Mouse (Mus musculus) heart, postnatal 0 days (tissue): ENCODE results near the gene Hdgfl2. TPM values are rescaled to one million over a fixed set of nuclear protein-coding genes. Genes with fewer than 3 reads are reported as not detected.

Experiments
- ATAC-seq: fragments of 200-750 bp; cut with Nextera tagmentation; 2 replicates; pipeline ENCODE4 v1.8.0; 2017; ENCODE audit warnings: low read depth, moderate number of reproducible peaks, moderate library complexity; ENCODE audit not compliant: insufficient read depth
- DNase-seq: peaks from one replicate; pipeline ENCODE4 v3.0.0-alpha.2; 2016; ENCODE audit warnings: low spot score
- H3K27ac ChIP-seq: fragments of 300-500 bp; sonication (generic); 2 replicates; pipeline ENCODE4 v1.5.1; 2014; ENCODE audit warnings: low read depth, mild to moderate bottlenecking
- H3K27me3 ChIP-seq: fragments of 300-500 bp; sonication (generic); 2 replicates; pipeline ENCODE4 v1.6.1; 2014; ENCODE audit warnings: low read length, mixed read lengths; ENCODE audit not compliant: control insufficient read depth, insufficient read depth
- H3K36me3 ChIP-seq: fragments of 300-500 bp; sonication (generic); replicated peaks from 2 replicates; pipeline ENCODE4 v1.6.1; 2014; ENCODE audit warnings: low read length, mixed read lengths; ENCODE audit not compliant: control insufficient read depth, insufficient read depth
- H3K4me1 ChIP-seq: fragments of 300-500 bp; sonication (generic); 2 replicates; pipeline ENCODE4 v1.6.1; 2014; ENCODE audit warnings: antibody characterized with exemption; ENCODE audit not compliant: control insufficient read depth, insufficient read depth
- H3K4me2 ChIP-seq: fragments of 300-500 bp; sonication (generic); 2 replicates; pipeline ENCODE4 v1.6.1; 2014; ENCODE audit warnings: low read depth, mild to moderate bottlenecking, low read length, moderate library complexity
- H3K4me3 ChIP-seq: fragments of 300-500 bp; sonication (generic); 2 replicates; pipeline ENCODE4 v1.5.1; 2014; ENCODE audit warnings: low read depth, low read length
- H3K9ac ChIP-seq: fragments of 300-500 bp; sonication (generic); replicated peaks from 2 replicates; pipeline ENCODE4 v1.6.1; 2014; ENCODE audit warnings: low read depth, low read length, mixed read lengths
- H3K9me3 ChIP-seq: fragments of 300-500 bp; sonication (generic); replicated peaks from 2 replicates; pipeline ENCODE4 v1.6.1; 2016; ENCODE audit warnings: low read length; ENCODE audit not compliant: control insufficient read depth
- CTCF ChIP-seq: IDR thresholded peaks from 2 replicates; pipeline ENCODE4 v1.5.1; 2016; ENCODE audit warnings: antibody characterized with exemption, control low read depth, low read depth
- EP300 ChIP-seq: IDR thresholded peaks from 2 replicates; pipeline ENCODE4 v1.6.1; 2016; ENCODE audit warnings: antibody characterized with exemption, low read depth
- WGBS: fragments of 180-500 bp; shearing (Covaris S2); extraction: QIAGEN DNeasy Blood & Tissue Kit; methylation state at CpG from one replicate; pipeline ENCODE4 v1.1.7; 2014; 5-methylcytosine and 5-hydroxymethylcytosine counted together
- polyA plus RNA-seq: library from polyadenylated mRNA; unstranded; fragments of >200 nt; fragmentation: Nextera tagmentation; extraction: Ambion mirVana; gene quantifications from 2 replicates; pipeline ENCODE4 v1.2.1, GENCODE M21; 2015
- total RNA-seq: library from RNA; depleted of rRNA; stranded (reverse); fragments of >200 nt; gene quantifications from 2 replicates; pipeline ENCODE4 v1.2.3, GENCODE M21; 2014; ENCODE audit warnings: low replicate concordance; rRNA removed

Gene Hdgfl2
- total RNA-seq, result 23.9 and 35.9 TPM in 2 replicates
- 52.1 TPM in 2 replicates for polyA plus RNA-seq

DNA sequence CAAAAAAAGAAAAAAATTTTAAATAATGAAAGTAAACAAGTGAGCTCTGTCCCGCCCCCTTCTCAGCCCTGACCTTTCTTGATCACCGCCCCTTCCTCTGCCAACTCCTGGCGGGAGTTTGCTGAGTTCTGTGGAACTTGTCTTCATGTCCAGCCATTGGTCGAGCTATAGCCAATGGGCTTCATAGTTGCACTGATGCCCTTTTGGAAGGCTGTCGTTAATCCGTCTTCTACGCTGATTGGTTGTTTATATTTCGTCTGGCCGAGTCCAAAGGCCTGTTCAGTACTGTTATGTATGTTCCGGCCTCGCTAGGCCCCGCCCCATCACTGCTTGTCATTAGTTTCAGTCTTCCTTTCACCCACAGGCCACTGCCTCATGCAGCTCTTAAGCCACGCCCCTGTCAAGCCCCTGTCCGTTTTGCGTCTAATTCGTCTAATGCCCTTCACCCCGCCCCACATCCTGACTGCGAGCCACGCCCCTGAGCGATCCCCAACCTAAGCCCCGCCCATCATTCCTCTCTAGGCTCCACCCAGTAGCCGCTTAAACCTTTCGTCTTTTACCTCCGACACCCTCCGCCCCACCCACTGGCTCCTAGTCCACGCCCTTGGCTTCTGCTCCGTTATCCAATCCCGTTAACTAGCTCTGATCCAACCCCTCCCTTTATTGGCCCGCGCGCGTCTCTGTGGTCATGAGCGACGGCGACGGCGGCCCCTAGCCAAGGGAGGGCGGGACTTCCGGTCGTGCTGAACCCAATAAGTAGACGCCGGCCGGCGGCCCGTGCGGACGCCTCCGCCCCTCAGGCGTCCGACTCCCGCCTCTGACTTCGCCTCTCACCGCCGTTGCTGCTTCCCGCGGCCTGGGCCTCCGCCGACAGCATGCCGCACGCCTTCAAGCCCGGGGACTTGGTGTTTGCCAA lies at the start of gene Hdgfl2:
TSS of gene Hdgfl2 (plus strand) at position 755 of the 916 bp plus-strand sequence.
- WGBS, result under 1% methylated on average over 61 of the region's 61 CpGs
- TF ChIP-seq CTCF (no peak), EP300 (0 out of 2 replicates have a peak, but pooled peaks have one; percentile 64)
- peak; percentile 100 for DNase-seq

DNA sequence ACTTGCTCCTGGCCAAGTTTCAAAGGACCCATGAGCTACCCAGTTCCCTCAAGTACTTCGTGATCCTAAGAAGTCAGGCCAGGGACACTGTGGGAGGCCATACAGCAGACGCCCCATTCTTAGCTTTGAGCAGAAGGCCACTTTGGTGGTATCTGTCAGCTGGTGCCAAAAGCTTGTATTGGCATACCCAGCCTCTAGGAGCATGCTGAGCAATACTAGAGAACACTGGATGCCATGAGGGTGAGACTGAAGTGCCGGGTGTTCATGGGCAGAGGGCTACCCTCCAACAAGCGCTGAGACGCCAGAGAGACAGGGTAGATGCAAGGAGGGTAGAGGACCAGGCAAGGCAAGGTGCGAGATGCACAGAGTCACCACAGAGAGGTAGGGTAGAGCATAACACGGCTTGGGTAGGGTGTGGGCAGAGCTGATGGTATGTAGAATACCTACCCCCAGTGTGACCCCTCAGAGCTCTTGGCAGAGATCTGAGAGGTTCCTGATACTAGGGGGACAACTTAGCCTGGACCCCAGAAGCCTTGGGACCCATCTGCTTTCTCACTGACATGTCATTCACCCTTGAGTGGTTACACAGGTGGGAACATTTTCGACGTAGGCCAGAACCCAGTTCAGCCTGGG lies 49.1 kb upstream of the Hdgfl2 start:
- DNase-seq (no peak), ATAC-seq (no peak)
- H3K27ac ChIP-seq, result peak overlapping the region; percentile 1; the same call in 1 of the 2 replicates
- no peak overlapping the region for H3K4me3 ChIP-seq
- WGBS, result 81% methylated on average over 9 of the region's 9 CpGs
- H3K9ac ChIP-seq, result no peak overlapping the region
- H3K4me1 ChIP-seq, result peaks cover 47% of the 10 kb centered on the region
- H3K36me3 ChIP-seq, result peaks cover 39% of the 10 kb centered on the region
- H3K4me2 ChIP-seq, result no peak overlapping the region
- H3K9me3 ChIP-seq, result no peaks in the 10 kb centered on the region
- TF ChIP-seq EP300 (no peak), CTCF (no peak)
- no peaks in the 10 kb centered on the region for H3K27me3 ChIP-seq

More for the DNA sequence above, at the start of gene Hdgfl2:
- Histone ChIP-seq H3K27me3 (no peaks in the 10 kb centered on the region), H3K4me2 (peak within 1 kb of the TSS; percentile 96), H3K36me3 (peaks cover 17% of the 10 kb centered on the region; the same call in 1 of the 2 replicates), H3K9ac (peak within 1 kb of the TSS; percentile 91), H3K4me1 (peaks cover 18% of the 10 kb centered on the region), H3K9me3 (no peaks in the 10 kb centered on the region), H3K4me3 (peak within 1 kb of the TSS; percentile 88), H3K27ac (peak within 1 kb of the TSS; percentile 79)
- peak; percentile 90 for ATAC-seq

DNA sequence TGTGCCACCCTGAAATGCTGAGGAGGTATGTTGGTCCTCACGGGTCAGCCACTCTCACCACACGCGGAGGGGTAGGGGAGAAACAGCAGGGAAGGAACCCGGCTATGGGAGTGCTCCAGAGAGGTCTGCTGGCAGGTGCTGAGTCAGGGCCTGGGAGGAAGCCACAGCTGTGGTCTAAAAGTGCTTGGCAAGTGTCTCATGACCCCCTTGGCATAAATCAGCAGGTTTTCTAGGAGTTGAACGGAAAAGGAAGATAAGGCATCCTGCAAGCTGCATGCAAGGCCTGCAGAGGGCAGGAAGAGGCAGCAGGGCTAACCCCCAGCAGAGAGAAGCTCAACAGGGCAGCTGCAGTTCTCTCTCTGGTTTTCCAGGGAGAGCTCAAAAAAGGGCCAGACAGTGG lies 48.5 kb upstream of the Hdgfl2 start:
- no peaks in the 10 kb centered on the region for H3K9me3 ChIP-seq
- 24% methylated on average over 5 of the region's 5 CpGs for WGBS
- H3K4me1 ChIP-seq, result peaks cover 45% of the 10 kb centered on the region

DNA sequence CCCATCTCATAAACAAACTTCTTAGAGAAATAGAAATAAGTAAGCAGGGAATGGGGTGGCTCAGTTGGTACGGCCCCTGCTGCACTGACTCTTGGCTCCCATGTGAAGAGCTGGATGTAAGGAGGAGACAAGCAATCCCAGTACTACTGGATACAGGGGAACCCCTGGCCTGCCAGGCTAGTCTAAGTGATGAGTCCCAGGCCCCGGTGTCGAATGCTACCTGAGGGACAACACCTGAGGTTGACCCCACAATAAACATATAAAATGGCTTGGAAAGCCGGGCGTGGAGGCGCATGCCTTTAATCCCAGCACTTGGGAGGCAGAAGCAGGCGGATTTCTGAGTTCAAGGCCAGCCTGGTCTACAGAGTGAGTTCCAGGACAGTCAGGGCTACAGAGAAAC lies 48.0 kb upstream of the Hdgfl2 start:
- whole genome bisulfite sequencing, result 89% methylated on average over 7 of the region's 7 CpGs
- no peak overlapping the region for H3K9ac ChIP-seq
- no peak overlapping the region for H3K4me3 ChIP-seq
- no peak overlapping the region for H3K4me2 ChIP-seq
- TF ChIP-seq CTCF (no peak), EP300 (no peak)
- H3K27ac ChIP-seq, result 0 out of 2 replicates have a peak overlapping the region, but pooled peaks have one; percentile 20
- DNase-seq, result no peak
- H3K36me3 ChIP-seq, result peaks cover 39% of the 10 kb centered on the region
- no peaks in the 10 kb centered on the region for H3K27me3 ChIP-seq
- H3K9me3 ChIP-seq, result no peaks in the 10 kb centered on the region
- H3K4me1 ChIP-seq, result peaks cover 40% of the 10 kb centered on the region
- ATAC-seq, result no peak

More for the DNA sequence above, 48.5 kb upstream of the Hdgfl2 start:
- TF ChIP-seq EP300 (no peak), CTCF (0 out of 2 replicates have a peak, but pooled peaks have one; percentile 10)
- ATAC-seq, result no peak; the same call in 1 of the 2 replicates
- Histone ChIP-seq H3K9ac (no peak overlapping the region), H3K4me2 (no peak overlapping the region), H3K36me3 (peaks cover 39% of the 10 kb centered on the region), H3K27ac (peak overlapping the region; percentile 20; the same call in 1 of the 2 replicates), H3K4me3 (no peak overlapping the region), H3K27me3 (no peaks in the 10 kb centered on the region)
- DNase-seq, result peak; percentile 52

DNA sequence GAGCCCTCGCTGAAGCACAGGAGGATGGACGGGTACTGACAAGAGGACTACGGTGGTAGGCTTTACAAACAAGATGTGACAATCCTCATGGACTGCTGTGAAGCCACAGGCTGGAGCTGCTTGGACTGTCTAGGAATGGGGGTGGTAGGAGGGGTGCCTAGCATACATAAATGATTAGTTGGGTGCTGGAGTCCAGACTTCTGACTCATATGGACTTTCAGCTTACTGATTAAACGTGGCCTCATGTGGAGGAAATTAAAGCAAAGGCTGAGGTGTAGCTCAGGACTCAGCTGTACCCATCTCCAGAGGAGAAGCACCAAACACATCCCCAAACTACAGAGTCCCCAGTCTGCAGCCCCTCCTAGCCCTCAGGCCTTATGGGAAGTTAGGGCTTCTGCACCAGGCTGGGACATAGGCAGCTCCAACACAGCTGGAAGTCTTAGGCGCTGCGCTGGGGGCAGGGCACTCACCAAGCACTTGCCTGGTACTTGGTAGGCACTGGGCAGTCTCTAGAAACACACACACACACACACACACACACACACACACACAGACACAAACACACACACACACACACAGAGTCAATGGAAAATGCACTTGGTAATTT lies 47.2 kb upstream of the Hdgfl2 start:
- Histone ChIP-seq H3K27me3 (no peaks in the 10 kb centered on the region), H3K9me3 (no peaks in the 10 kb centered on the region), H3K27ac (0 out of 2 replicates have a peak overlapping the region, but pooled peaks have one; percentile 9), H3K4me3 (no peak overlapping the region), H3K4me1 (peaks cover 32% of the 10 kb centered on the region; the same call in 1 of the 2 replicates), H3K4me2 (no peak overlapping the region), H3K36me3 (peaks cover 39% of the 10 kb centered on the region), H3K9ac (no peak overlapping the region)
- no peak for TF ChIP-seq EP300
- no peak for TF ChIP-seq CTCF
- DNase-seq, result no peak
- 75% methylated on average over 6 of the region's 6 CpGs for WGBS
- ATAC-seq, result no peak
